In genomic region chr7:25031528-25031927, GRCm38 (mm10) we compare ENCODE assay signal across 18 mouse cellular contexts.
"Had no signal": no experiment of that assay in that cellular context is flagged by ENCODE, and none has a peak within 500 bp of the region (broad histone marks: within the 10 kb centered on the region; RNA-seq: fewer than 3 reads in every experiment).

No protein-coding gene starts in this region.

- H3K9me3 ChIP-seq: liver, embryonic 12.5 days; neural tube, embryonic 13.5 days; neural tube, embryonic 15.5 days had no signal

- H3K9ac ChIP-seq: liver, embryonic 12.5 days; liver, embryonic 14.5 days; lung, embryonic 14.5 days; neural tube, embryonic 13.5 days; neural tube, embryonic 15.5 days had no signal

- H3K4me2 ChIP-seq: liver, embryonic 12.5 days; lung, embryonic 14.5 days; midbrain, embryonic 11.5 days; neural tube, embryonic 13.5 days; neural tube, embryonic 15.5 days had no signal

- H3K27ac ChIP-seq: liver, embryonic 12.5 days; liver, embryonic 14.5 days; neural tube, embryonic 13.5 days; neural tube, embryonic 15.5 days had no signal

- DNase-seq: lung, adult 18-20 months; lung, embryonic 14.5 days; lung, postnatal 10 days; lung, postnatal 4 days; midbrain, embryonic 14.5 days; right cerebral cortex, adult 18-20 months; right cerebral cortex, postnatal 25 days; right cerebral cortex, postnatal 4 days; spleen, adult 18-20 months; thymus, adult 2 months; thymus, postnatal 25 days; thymus, postnatal 4 days had no signal

- H3K4me3 ChIP-seq: liver, embryonic 12.5 days; myocyte; neural tube, embryonic 13.5 days; neural tube, embryonic 15.5 days had no signal

- H3K27me3 ChIP-seq: liver, embryonic 12.5 days; neural tube, embryonic 13.5 days; neural tube, embryonic 15.5 days had no signal

- ATAC-seq: liver, embryonic 12.5 days had no signal
